Mouse (Mus musculus): Measurements from ENCODE around the gene Cdkl5. TPM values are rescaled to one million over a fixed set of nuclear protein-coding genes. Genes with fewer than 3 reads are reported as not detected.

Cdkl5 gene
- polyA plus RNA-seq, 1 experiment from 2014 or later = 3.7 TPM

GRCm38 (mm10) chrX:160995131-160995667, 695 bp upstream of the Cdkl5 start:
- ATAC-seq (ENCODE audit: low read depth) = peak; percentile 23; the same call in 1 of the 2 replicates
- H3K36me3 ChIP-seq (ENCODE audit: control insufficient read depth, insufficient read depth, low read length) = no peaks in the 10 kb centered on the region
- DNase-seq (ENCODE audit: low spot score) = peak; percentile 79
- H3K4me3 ChIP-seq (ENCODE audit: low read depth, low read length) = peak overlapping the region; percentile 57
- no peaks in the 10 kb centered on the region for H3K9me3 ChIP-seq (ENCODE audit: control insufficient read depth, low read length)
- WGBS = 25% methylated on average over 27 of the region's 31 CpGs
- H3K4me1 ChIP-seq (ENCODE audit: control insufficient read depth, insufficient read depth, low read length) = no peaks in the 10 kb centered on the region
- peak overlapping the region; percentile 48 for H3K27ac ChIP-seq (replicated peaks; ENCODE audit: low read depth, low read length)
- H3K27me3 ChIP-seq (replicated peaks; ENCODE audit: control insufficient read depth, insufficient read depth, low read length) = 0 out of 2 replicates have a peak, but pooled peaks cover 14% of the 10 kb centered on the region
- H3K4me2 ChIP-seq (ENCODE audit: low read depth, low read length) = peak overlapping the region; percentile 51
- peak overlapping the region; percentile 40 for H3K9ac ChIP-seq (ENCODE audit: low read depth, low read length)

- Histone ChIP-seq H3K4me2 (ENCODE audit: low read depth, low read length) (peak overlapping the region; percentile 61), H3K9me3 (ENCODE audit: control insufficient read depth, low read length) (no peaks in the 10 kb centered on the region), H3K9ac (ENCODE audit: low read depth, low read length) (peak overlapping the region; percentile 72), H3K4me3 (ENCODE audit: low read depth, low read length) (peak overlapping the region; percentile 57), H3K27ac (replicated peaks; ENCODE audit: low read depth, low read length) (peak overlapping the region; percentile 61), H3K36me3 (ENCODE audit: control insufficient read depth, insufficient read depth, low read length) (no peaks in the 10 kb centered on the region), H3K4me1 (ENCODE audit: control insufficient read depth, insufficient read depth, low read length) (no peaks in the 10 kb centered on the region), H3K27me3 (replicated peaks; ENCODE audit: control insufficient read depth, insufficient read depth, low read length) (peaks cover 15% of the 10 kb centered on the region; the same call in 1 of the 2 replicates)
- DNase-seq (ENCODE audit: low spot score) = no peak
- ATAC-seq (ENCODE audit: low read depth) = peak; percentile 58; the same call in 1 of the 2 replicates
- WGBS = 20% methylated on average over 11 of the region's 39 CpGs
Observed at GRCm38 (mm10) chrX:160993749-160994539, 560 bp downstream of the Cdkl5 start.

- no peaks in the 10 kb centered on the region for H3K36me3 ChIP-seq (ENCODE audit: control insufficient read depth, insufficient read depth, low read length)
- no peak for ATAC-seq (ENCODE audit: low read depth)
- H3K9ac ChIP-seq (ENCODE audit: low read depth, low read length) = no peak overlapping the region
- DNase-seq (ENCODE audit: low spot score) = no peak
- H3K27me3 ChIP-seq (replicated peaks; ENCODE audit: control insufficient read depth, insufficient read depth, low read length) = peaks cover 16% of the 10 kb centered on the region; the same call in 1 of the 2 replicates
- no peaks in the 10 kb centered on the region for H3K9me3 ChIP-seq (ENCODE audit: control insufficient read depth, low read length)
- H3K4me1 ChIP-seq (ENCODE audit: control insufficient read depth, insufficient read depth, low read length) = no peaks in the 10 kb centered on the region
- H3K4me2 ChIP-seq (ENCODE audit: low read depth, low read length) = peak overlapping the region; percentile 26
- no peak overlapping the region for H3K4me3 ChIP-seq (ENCODE audit: low read depth, low read length)
- WGBS = 43% methylated on average over 2 of the region's 2 CpGs
- no peak overlapping the region for H3K27ac ChIP-seq (replicated peaks; ENCODE audit: low read depth, low read length)
Observed at GRCm38 (mm10) chrX:160992703-160993102, 1.8 kb downstream of the Cdkl5 start.

GRCm38 (mm10) chrX:160990276-160990675, 4.2 kb downstream of the Cdkl5 start:
- ATAC-seq (ENCODE audit: low read depth) = no peak
- H3K4me3 ChIP-seq (ENCODE audit: low read depth, low read length) = no peak overlapping the region
- H3K36me3 ChIP-seq (ENCODE audit: control insufficient read depth, insufficient read depth, low read length) = no peaks in the 10 kb centered on the region
- no peak overlapping the region for H3K27ac ChIP-seq (replicated peaks; ENCODE audit: low read depth, low read length)
- H3K4me1 ChIP-seq (ENCODE audit: control insufficient read depth, insufficient read depth, low read length) = no peaks in the 10 kb centered on the region
- H3K9ac ChIP-seq (ENCODE audit: low read depth, low read length) = no peak overlapping the region
- H3K27me3 ChIP-seq (replicated peaks; ENCODE audit: control insufficient read depth, insufficient read depth, low read length) = peaks cover 6% of the 10 kb centered on the region; the same call in 1 of the 2 replicates
- H3K9me3 ChIP-seq (ENCODE audit: control insufficient read depth, low read length) = no peaks in the 10 kb centered on the region
- DNase-seq (ENCODE audit: low spot score) = peak; percentile 50
- H3K4me2 ChIP-seq (ENCODE audit: low read depth, low read length) = no peak overlapping the region
- WGBS = 72% methylated on average over 4 of the region's 4 CpGs

- WGBS = 73% methylated on average over 1 of the region's 1 CpGs
- H3K27ac ChIP-seq (replicated peaks; ENCODE audit: low read depth, low read length) = no peak overlapping the region
- ATAC-seq (ENCODE audit: low read depth) (no peak), DNase-seq (ENCODE audit: low spot score) (no peak)
- H3K4me1 ChIP-seq (ENCODE audit: control insufficient read depth, insufficient read depth, low read length) = no peaks in the 10 kb centered on the region
- no peak overlapping the region for H3K4me3 ChIP-seq (ENCODE audit: low read depth, low read length)
- H3K9ac ChIP-seq (ENCODE audit: low read depth, low read length) = no peak overlapping the region
- no peaks in the 10 kb centered on the region; the same call in 1 of the 2 replicates for H3K27me3 ChIP-seq (replicated peaks; ENCODE audit: control insufficient read depth, insufficient read depth, low read length)
- no peaks in the 10 kb centered on the region for H3K9me3 ChIP-seq (ENCODE audit: control insufficient read depth, low read length)
- no peaks in the 10 kb centered on the region for H3K36me3 ChIP-seq (ENCODE audit: control insufficient read depth, insufficient read depth, low read length)
- H3K4me2 ChIP-seq (ENCODE audit: low read depth, low read length) = no peak overlapping the region
Observed at GRCm38 (mm10) chrX:160977919-160978318, 16.6 kb downstream of the Cdkl5 start.

GRCm38 (mm10) chrX:160971991-160972545, 22.4 kb downstream of the Cdkl5 start:
- ATAC-seq (ENCODE audit: low read depth) = no peak
- 90% methylated on average over 6 of the region's 6 CpGs for WGBS
- no peak for DNase-seq (ENCODE audit: low spot score)
- no peak overlapping the region for H3K4me2 ChIP-seq (ENCODE audit: low read depth, low read length)
- H3K27ac ChIP-seq (replicated peaks; ENCODE audit: low read depth, low read length) = no peak overlapping the region
- H3K27me3 ChIP-seq (replicated peaks; ENCODE audit: control insufficient read depth, insufficient read depth, low read length) = peaks cover 3% of the 10 kb centered on the region; the same call in 1 of the 2 replicates
- no peak overlapping the region for H3K4me3 ChIP-seq (ENCODE audit: low read depth, low read length)
- no peak overlapping the region for H3K9ac ChIP-seq (ENCODE audit: low read depth, low read length)
- H3K36me3 ChIP-seq (ENCODE audit: control insufficient read depth, insufficient read depth, low read length) = no peaks in the 10 kb centered on the region
- no peaks in the 10 kb centered on the region for H3K4me1 ChIP-seq (ENCODE audit: control insufficient read depth, insufficient read depth, low read length)
- H3K9me3 ChIP-seq (ENCODE audit: control insufficient read depth, low read length) = no peaks in the 10 kb centered on the region

GRCm38 (mm10) chrX:160958593-160959131, 35.8 kb downstream of the Cdkl5 start:
- 0 out of 2 replicates have a peak, but pooled peaks cover 6% of the 10 kb centered on the region for H3K27me3 ChIP-seq (replicated peaks; ENCODE audit: control insufficient read depth, insufficient read depth, low read length)

GRCm38 (mm10) chrX:160949583-160949982, 44.9 kb downstream of the Cdkl5 start:
- Histone ChIP-seq H3K36me3 (ENCODE audit: control insufficient read depth, insufficient read depth, low read length) (no peaks in the 10 kb centered on the region), H3K9ac (ENCODE audit: low read depth, low read length) (no peak overlapping the region), H3K4me3 (ENCODE audit: low read depth, low read length) (no peak overlapping the region), H3K4me2 (ENCODE audit: low read depth, low read length) (no peak overlapping the region), H3K9me3 (ENCODE audit: control insufficient read depth, low read length) (no peaks in the 10 kb centered on the region), H3K27ac (replicated peaks; ENCODE audit: low read depth, low read length) (no peak overlapping the region), H3K27me3 (replicated peaks; ENCODE audit: control insufficient read depth, insufficient read depth, low read length) (no peaks in the 10 kb centered on the region), H3K4me1 (ENCODE audit: control insufficient read depth, insufficient read depth, low read length) (no peaks in the 10 kb centered on the region)
- WGBS = 92% methylated on average over 2 of the region's 2 CpGs
- ATAC-seq (ENCODE audit: low read depth) (no peak), DNase-seq (ENCODE audit: low spot score) (no peak)

More at GRCm38 (mm10) chrX:160958593-160959131, 35.8 kb downstream of the Cdkl5 start:
- H3K9ac ChIP-seq (ENCODE audit: low read depth, low read length) = no peak overlapping the region
- no peak overlapping the region for H3K4me2 ChIP-seq (ENCODE audit: low read depth, low read length)
- H3K4me3 ChIP-seq (ENCODE audit: low read depth, low read length) = no peak overlapping the region
- WGBS = 62% methylated on average over 5 of the region's 5 CpGs
- no peak overlapping the region for H3K27ac ChIP-seq (replicated peaks; ENCODE audit: low read depth, low read length)
- no peaks in the 10 kb centered on the region for H3K4me1 ChIP-seq (ENCODE audit: control insufficient read depth, insufficient read depth, low read length)
- no peak for DNase-seq (ENCODE audit: low spot score)
- no peak for ATAC-seq (ENCODE audit: low read depth)
- H3K9me3 ChIP-seq (ENCODE audit: control insufficient read depth, low read length) = no peaks in the 10 kb centered on the region
- no peaks in the 10 kb centered on the region for H3K36me3 ChIP-seq (ENCODE audit: control insufficient read depth, insufficient read depth, low read length)

All from embryonic facial prominence, embryonic 14.5 days (tissue).